Mouse (Mus musculus): ENCODE measurements around the gene Pxk.

DNA sequence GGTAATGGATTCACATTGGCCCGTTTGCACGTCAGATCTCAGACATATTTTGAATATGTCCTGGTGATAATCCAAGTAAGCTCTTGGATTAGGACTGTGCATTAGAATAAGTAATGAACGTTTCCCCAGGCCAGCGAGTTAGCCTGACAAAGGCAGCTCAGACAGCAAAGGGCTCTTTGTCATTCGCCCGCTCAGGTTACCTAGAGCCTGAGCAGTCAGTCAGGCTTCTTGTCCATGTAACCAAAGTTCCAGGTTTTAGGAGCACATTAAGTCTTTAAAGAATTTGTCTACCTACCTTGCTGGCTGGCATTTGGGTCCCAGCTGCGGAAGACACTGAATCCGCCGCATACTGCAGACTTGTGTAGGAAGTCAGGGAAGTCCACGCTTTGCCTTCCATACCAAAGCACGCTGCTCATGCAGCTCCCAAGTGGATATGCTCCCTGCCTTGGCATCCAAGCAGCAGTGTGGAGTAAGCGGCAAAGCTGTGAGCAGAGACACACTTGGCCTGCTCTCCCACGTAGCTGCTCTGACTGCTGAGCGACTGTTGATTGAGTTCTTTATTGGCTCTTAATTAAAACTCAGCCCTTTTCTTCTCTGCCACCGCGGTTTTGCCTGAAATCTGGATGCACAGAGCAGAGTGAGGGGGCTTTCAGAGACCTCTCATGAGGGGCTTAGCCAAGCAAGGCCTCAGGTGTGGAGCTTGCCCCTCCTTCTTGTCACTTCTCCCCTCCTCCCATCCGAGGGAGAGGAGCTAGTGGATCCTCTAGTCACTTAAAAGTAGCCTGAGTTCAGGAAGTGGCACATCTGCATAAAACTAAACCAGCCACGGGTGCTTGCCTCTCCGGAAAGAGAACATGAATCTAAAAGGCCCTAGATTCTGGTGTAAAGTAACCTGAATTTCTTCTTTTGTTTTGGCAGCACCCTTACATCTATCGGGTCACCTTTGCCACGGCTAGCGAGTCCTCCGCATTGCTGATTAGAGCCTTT, 42.0 kb downstream of the Pxk start:
- TF ChIP-seq CTCF (IDR thresholded peaks at IDR 0.05; ENCODE audit: control insufficient read depth, insufficient read depth, insufficient read length) (no peak), USF1 (IDR thresholded peaks at IDR 0.05; ENCODE audit: low read depth) (no peak), MYOD1 (IDR thresholded peaks at IDR 0.05; ENCODE audit: control insufficient read depth, insufficient read length, low read depth) (no peak), MAX (IDR thresholded peaks at IDR 0.05) (no peak), CEBPB (IDR thresholded peaks at IDR 0.05; ENCODE audit: low read depth) (no peak), FOSL1 (IDR thresholded peaks at IDR 0.05; ENCODE audit: insufficient read depth, low read length, poor library complexity, severe bottlenecking) (no peak)

Data from C2C12 (cell line).